Comparison of ENCODE assay signal across 9 mouse cellular contexts in the genomic region with DNA sequence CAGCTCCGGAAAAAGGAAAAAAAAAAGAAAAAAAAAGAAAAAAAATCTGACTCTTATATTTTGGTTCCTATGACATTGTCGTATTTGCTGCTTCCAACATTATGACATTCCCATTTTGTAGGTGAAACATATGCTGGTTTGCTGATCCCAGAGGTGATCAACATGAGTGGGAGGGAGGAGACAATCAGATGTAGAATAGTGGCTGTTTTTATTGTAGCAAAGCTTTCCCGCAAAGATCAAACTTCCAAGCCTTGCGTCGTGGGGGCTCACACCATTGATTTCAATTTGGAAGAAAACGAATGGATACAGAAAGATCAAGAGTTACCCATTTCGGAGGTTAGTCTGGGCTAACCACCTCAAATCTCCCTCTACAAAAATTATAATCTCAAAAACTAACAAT. TPM values are rescaled to one million over a fixed set of nuclear protein-coding genes. Genes with fewer than 3 reads are reported as not detected.
DNase-seq lines count a peak whose midpoint lies in the region; ATAC-seq and TF ChIP-seq lines count a peak whose summit lies in the region.
"Had no signal": no experiment of that assay in that cellular context is flagged by ENCODE, and none has a peak within 500 bp of the region (broad histone marks: within the 10 kb centered on the region; RNA-seq: fewer than 3 reads in every experiment).

No protein-coding gene starts in this region.

- H3K4me3 ChIP-seq in heart, embryonic 11.5 days (ENCODE audit: low read depth, low read length): peak overlapping the region; percentile 61
- H3K4me3 ChIP-seq in ES-E14 (ENCODE audit: insufficient read depth in 1 of 2, low read depth in 1 of 2, low read length in 2 of 2, poor library complexity in 1 of 2, severe bottlenecking in 1 of 2): peak overlapping the region; percentile 66 to 84
- H3K4me3 ChIP-seq in forebrain, embryonic 15.5 days: peak overlapping the region; percentile 54
- H3K4me3 ChIP-seq in liver, embryonic 16.5 days (ENCODE audit: low read depth, low read length): peak overlapping the region; percentile 71

- no peaks in the 10 kb centered on the region for H3K36me3 ChIP-seq in heart, embryonic 11.5 days (ENCODE audit: control insufficient read depth, insufficient read depth, low read length)
- H3K36me3 ChIP-seq in ES-E14 (ENCODE audit: control insufficient read depth, insufficient read depth, low read length, poor library complexity, severe bottlenecking): no peaks in the 10 kb centered on the region
- H3K36me3 ChIP-seq in forebrain, embryonic 15.5 days: no peaks in the 10 kb centered on the region
- no peaks in the 10 kb centered on the region for H3K36me3 ChIP-seq in liver, embryonic 16.5 days (ENCODE audit: control insufficient read depth, insufficient read depth)

- peak overlapping the region; percentile 85 for H3K4me2 ChIP-seq in heart, embryonic 11.5 days
- H3K4me2 ChIP-seq in forebrain, embryonic 15.5 days (replicated peaks): peak overlapping the region; percentile 56
- H3K4me2 ChIP-seq in liver, embryonic 16.5 days (ENCODE audit: low read depth, low read length): peak overlapping the region; percentile 80

- peak overlapping the region; percentile 64 for H3K27ac ChIP-seq in heart, embryonic 11.5 days (ENCODE audit: low read depth, low read length)
- H3K27ac ChIP-seq in ES-E14 (ENCODE audit: insufficient read depth, low read depth, low read length, poor library complexity, severe bottlenecking): no peak overlapping the region
- peak overlapping the region; percentile 96 for H3K27ac ChIP-seq in forebrain, embryonic 15.5 days (replicated peaks)
- peak overlapping the region; percentile 43; the same call in 1 of the 2 replicates for H3K27ac ChIP-seq in liver, embryonic 16.5 days (ENCODE audit: low read length)

- WGBS in heart, embryonic 11.5 days (ENCODE audit: insufficient replicate concordance): 28% methylated on average over 7 of the region's 7 CpGs
- WGBS in forebrain, embryonic 15.5 days: 19% methylated on average over 7 of the region's 7 CpGs
- whole genome bisulfite sequencing in liver, embryonic 16.5 days (ENCODE audit: insufficient replicate concordance): 21% methylated on average over 7 of the region's 7 CpGs

- in situ Hi-C loops in ES-E14 (cut with MboI; ENCODE audit: low sequenced_read_pairs in 2 of 2, unreplicated experiment in 2 of 2): no loop called here

- peak overlapping the region; percentile 70 for H3K9ac ChIP-seq in heart, embryonic 11.5 days (ENCODE audit: low read depth, low read length)
- peak overlapping the region; percentile 58; the same call in 1 of the 2 replicates for H3K9ac ChIP-seq in ES-E14 (ENCODE audit: insufficient read depth, low read depth, low read length, poor library complexity, severe bottlenecking)
- peak overlapping the region; percentile 59 for H3K9ac ChIP-seq in forebrain, embryonic 15.5 days (replicated peaks)
- peak overlapping the region; percentile 51 for H3K9ac ChIP-seq in liver, embryonic 16.5 days (ENCODE audit: low read depth, low read length)

- DNase-seq in heart, postnatal 4 days: no peak
- DNase-seq in ES-E14 (ENCODE audit: low read depth, low spot score): no peak
- DNase-seq in Muller cell, postnatal 12 days (ENCODE audit: inconsistent ontology term): no peak
- DNase-seq in thymus, postnatal 0 days (ENCODE audit: low spot score): no peak
- DNase-seq in kidney, postnatal 10 days: no peak

- H3K27me3 ChIP-seq in heart, embryonic 11.5 days (ENCODE audit: control insufficient read depth, insufficient read depth, low read length): no peaks in the 10 kb centered on the region
- H3K27me3 ChIP-seq in forebrain, embryonic 15.5 days: no peaks in the 10 kb centered on the region
- H3K27me3 ChIP-seq in liver, embryonic 16.5 days (ENCODE audit: control insufficient read depth, insufficient read depth, low read depth, low read length): no peaks in the 10 kb centered on the region

- ATAC-seq in heart, embryonic 11.5 days (replicated peaks; ENCODE audit: insufficient number of reproducible peaks, low FRiP score, low TSS enrichment): no peak
- ATAC-seq in forebrain, embryonic 15.5 days (replicated peaks): no peak
- ATAC-seq in liver, embryonic 16.5 days (ENCODE audit: low read depth): no peak

- no peaks in the 10 kb centered on the region for H3K4me1 ChIP-seq in heart, embryonic 11.5 days (ENCODE audit: control insufficient read depth, insufficient read depth, low read length)
- H3K4me1 ChIP-seq in ES-E14 (ENCODE audit: control insufficient read depth in 2 of 2, insufficient read depth in 2 of 2, low read length in 2 of 2, poor library complexity in 1 of 2): peaks cover 2 to 6% of the 10 kb centered on the region in 2 experiments; a peak in 2 of 4 replicates
- peaks cover 10% of the 10 kb centered on the region for H3K4me1 ChIP-seq in forebrain, embryonic 15.5 days
- peaks cover 44% of the 10 kb centered on the region for H3K4me1 ChIP-seq in liver, embryonic 16.5 days (ENCODE audit: control insufficient read depth, low read depth, low read length)

- H3K9me3 ChIP-seq in heart, embryonic 11.5 days (replicated peaks; ENCODE audit: control insufficient read depth, low read length): no peaks in the 10 kb centered on the region
- H3K9me3 ChIP-seq in ES-E14 (ENCODE audit: control insufficient read depth, insufficient read depth, low read depth, low read length): no peaks in the 10 kb centered on the region
- no peaks in the 10 kb centered on the region for H3K9me3 ChIP-seq in forebrain, embryonic 15.5 days
- no peaks in the 10 kb centered on the region for H3K9me3 ChIP-seq in liver, embryonic 16.5 days (replicated peaks; ENCODE audit: control insufficient read depth, low read length)

TF ChIP-seq in ES-E14, 5 proteins besides CTCF, POLR2A, EP300 and RAD21:
- TF ChIP-seq CHD2 (IDR thresholded peaks at IDR 0.05; ENCODE audit: low read depth, low read length) (no peak), ZC3H11A (IDR thresholded peaks at IDR 0.05; ENCODE audit: borderline replicate concordance, low read depth, low read length) (no peak), MAFK (IDR thresholded peaks at IDR 0.05; ENCODE audit: insufficient read depth, low read depth, low read length) (no peak), ZNF384 (IDR thresholded peaks at IDR 0.05; ENCODE audit: low read depth, low read length) (no peak), HCFC1 (IDR thresholded peaks at IDR 0.05; ENCODE audit: borderline replicate concordance, insufficient read depth, low read length) (no peak)

RNA-seq across cellular contexts. Expression of gene Zfp78, which starts 1.3 kb away (rescaled TPM):
- 1.5 and 2.0 TPM in 2 replicates for polyA plus RNA-seq in heart, embryonic 11.5 days (2014; fragmentation: Nextera tagmentation; extraction: Ambion mirVana)
- total RNA-seq in heart, postnatal 4 days (2021): 1 to 10 TPM; 1.5 to 2.4 TPM
- total RNA-seq in ES-E14 (2012; rRNA removed): 1.2 and 1.5 TPM in 2 replicates
- polyA plus RNA-seq in forebrain, embryonic 15.5 days (2015; fragmentation: Nextera tagmentation; extraction: Ambion mirVana): 4.5 and 4.6 TPM in 2 replicates
- 0.84 TPM in 2 replicates for polyA plus RNA-seq in liver, embryonic 16.5 days (2015; fragmentation: Nextera tagmentation; extraction: Ambion mirVana)
- 1.1 and 1.6 TPM in 2 replicates for polyA plus RNA-seq in thymus, postnatal 0 days (2015; fragmentation: Nextera tagmentation; extraction: Ambion mirVana)
- total RNA-seq: CH12.LX had no signal

RNA-seq across cellular contexts. Expression of gene Gm3854, which starts 18.2 kb away (rescaled TPM):
- 1.1 and 2.4 TPM in 2 replicates for polyA plus RNA-seq in heart, embryonic 11.5 days (2014; fragmentation: Nextera tagmentation; extraction: Ambion mirVana)
- under 1 TPM; 0.24 to 0.38 TPM for total RNA-seq in heart, postnatal 4 days (2021)
- total RNA-seq in ES-E14 (2012; rRNA removed): 2.5 and 2.9 TPM in 2 replicates
- 5.7 and 6.0 TPM in 2 replicates for polyA plus RNA-seq in forebrain, embryonic 15.5 days (2015; fragmentation: Nextera tagmentation; extraction: Ambion mirVana)
- 0.11 and 0.13 TPM in 2 replicates for polyA plus RNA-seq in liver, embryonic 16.5 days (2015; fragmentation: Nextera tagmentation; extraction: Ambion mirVana)
- polyA plus RNA-seq in thymus, postnatal 0 days (2015; fragmentation: Nextera tagmentation; extraction: Ambion mirVana): 0.21 and 0.42 TPM in 2 replicates
- total RNA-seq: CH12.LX had no signal

RNA-seq across cellular contexts. Expression of gene Zfp28, which starts 21.3 kb away (rescaled TPM):
- 8.0 and 8.5 TPM in 2 replicates for polyA plus RNA-seq in heart, embryonic 11.5 days (2014; fragmentation: Nextera tagmentation; extraction: Ambion mirVana)
- 1 to 10 TPM; 6.3 to 8.3 TPM for total RNA-seq in heart, postnatal 4 days (2021)
- total RNA-seq in ES-E14 (2012; rRNA removed): 5.6 and 7.7 TPM in 2 replicates
- polyA plus RNA-seq in forebrain, embryonic 15.5 days (2015; fragmentation: Nextera tagmentation; extraction: Ambion mirVana): 21.5 and 23.3 TPM in 2 replicates
- polyA plus RNA-seq in liver, embryonic 16.5 days (2015; fragmentation: Nextera tagmentation; extraction: Ambion mirVana): 1.2 and 1.3 TPM in 2 replicates
- 1.9 and 2.0 TPM in 2 replicates for polyA plus RNA-seq in thymus, postnatal 0 days (2015; fragmentation: Nextera tagmentation; extraction: Ambion mirVana)

RNA-seq across cellular contexts. Expression of gene Zfp583, which starts 30.7 kb away (rescaled TPM):
- 4.4 and 5.1 TPM in 2 replicates for polyA plus RNA-seq in heart, embryonic 11.5 days (2014; fragmentation: Nextera tagmentation; extraction: Ambion mirVana)
- 1 to 10 TPM; 1.8 to 2.5 TPM for total RNA-seq in heart, postnatal 4 days (2021)
- 3.2 and 3.6 TPM in 2 replicates for total RNA-seq in ES-E14 (2012; rRNA removed)
- polyA plus RNA-seq in forebrain, embryonic 15.5 days (2015; fragmentation: Nextera tagmentation; extraction: Ambion mirVana): 12.3 and 13.8 TPM in 2 replicates
- 0.45 and 0.89 TPM in 2 replicates for polyA plus RNA-seq in liver, embryonic 16.5 days (2015; fragmentation: Nextera tagmentation; extraction: Ambion mirVana)
- polyA plus RNA-seq in thymus, postnatal 0 days (2015; fragmentation: Nextera tagmentation; extraction: Ambion mirVana): 2.4 and 3.7 TPM in 2 replicates
- total RNA-seq: CH12.LX had no signal

RNA-seq across cellular contexts. Expression of gene Smim17, which starts 36.8 kb away (rescaled TPM):
- polyA plus RNA-seq in heart, embryonic 11.5 days (2014; fragmentation: Nextera tagmentation; extraction: Ambion mirVana): not detected in 2 replicates
- total RNA-seq in heart, postnatal 4 days (2021): not detected
- total RNA-seq in ES-E14 (2012; rRNA removed): 0.21 and 0.54 TPM in 2 replicates
- 2.6 and 3.4 TPM in 2 replicates for polyA plus RNA-seq in forebrain, embryonic 15.5 days (2015; fragmentation: Nextera tagmentation; extraction: Ambion mirVana)
- not detected in 2 replicates for polyA plus RNA-seq in liver, embryonic 16.5 days (2015; fragmentation: Nextera tagmentation; extraction: Ambion mirVana)
- 0.35 TPM in 1 of 2 replicates, not detected in the other for polyA plus RNA-seq in thymus, postnatal 0 days (2015; fragmentation: Nextera tagmentation; extraction: Ambion mirVana)
- total RNA-seq: CH12.LX had no signal
